Mouse (Mus musculus) C3H10T1/2 (cell line): ENCODE data around the gene Ndufa4. TPM values are rescaled to one million over a fixed set of nuclear protein-coding genes. Genes with fewer than 3 reads are reported as not detected.

Experiments
- polyA plus RNA-seq, 2 experiments: library from polyadenylated mRNA; unstranded; fragments of >200 nt; fragmentation: generic; extraction: Trizol; gene quantifications; one replicate each; pipeline ENCODE4 v1.2.1; 2012; ENCODE audit warnings: missing spikeins in 2 of 2

Gene Ndufa4
- 100 to 1,000 TPM; 111 to 807 TPM for polyA plus RNA-seq

DNA sequence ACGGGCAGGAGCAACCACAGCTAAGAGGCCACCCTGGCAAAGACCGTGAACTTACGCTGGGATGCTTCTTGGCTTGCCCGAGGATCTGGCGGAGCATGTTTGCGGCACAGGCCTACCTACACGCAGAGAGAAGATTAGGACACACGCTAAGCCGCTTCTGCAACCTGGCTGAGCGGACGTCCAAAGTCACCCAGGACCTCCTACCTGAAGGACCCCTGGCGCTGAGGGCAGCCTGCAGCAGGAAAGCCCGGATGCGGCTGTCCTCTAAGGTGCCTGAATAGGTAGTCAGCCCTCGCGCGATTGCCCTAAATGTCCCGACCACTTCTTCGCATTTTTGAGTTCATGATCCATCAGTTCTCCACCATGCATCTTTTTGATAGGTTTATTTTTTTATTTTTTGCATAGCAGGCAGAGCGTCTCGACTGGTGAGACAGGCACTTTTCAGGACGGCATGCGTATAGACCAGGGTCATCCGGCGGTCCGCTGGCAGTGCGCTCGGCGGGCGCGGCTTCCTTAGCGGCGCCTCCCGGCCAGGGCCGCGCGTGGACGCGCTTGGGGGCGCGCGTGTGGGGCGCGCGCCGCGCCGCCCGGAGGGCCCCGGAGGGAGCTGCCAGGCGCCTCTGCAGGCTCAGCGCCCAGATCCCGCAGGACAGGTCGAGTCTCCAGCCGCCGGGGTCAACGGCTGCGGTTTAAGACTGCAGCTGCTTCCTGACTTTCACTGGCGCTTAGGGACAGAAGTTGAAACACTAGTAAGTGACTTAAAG is at the start of gene Ndufa4, which contains the start of gene Phf14:
Ndufa4 (minus strand) TSS at position 229 of the 764 bp plus-strand sequence.
Phf14 (plus strand) TSS at position 541 of the 764 bp plus-strand sequence.

Other genes with a start within 250 kb of the Ndufa4 start
- gene Phf14, start 312 bp upstream of the Ndufa4 start, polyA plus RNA-seq: 10 to 100 TPM in 1 of 2 experiments, 1 to 10 TPM in 1; 1.6 to 11.3 TPM